Mouse (Mus musculus) A20 (cell line): ENCODE data around the gene Slc45a1.
"Not testable (repeated sequence)": the region's sequence is repeated elsewhere in the genome, so short reads cannot be mapped to it uniquely, and the experiment has no call there.

Experiments used
- DNase-seq: peaks from one replicate; pipeline ENCODE4 v3.0.0-alpha.2; 2011; ENCODE audit warnings: low read depth, low spot score

Slc45a1 gene

GRCm38 (mm10) chr4:150605804-150606203 lies 46.2 kb downstream of the Slc45a1 start:
- DNase-seq = no peak

GRCm38 (mm10) chr4:150603366-150604061 lies 48.5 kb downstream of the Slc45a1 start:
- no peak for DNase-seq

- no peak for DNase-seq
Measured at GRCm38 (mm10) chr4:150601489-150601888, 50.5 kb downstream of the Slc45a1 start.

- DNase-seq = not testable (repeated sequence)
Measured at GRCm38 (mm10) chr4:150600503-150600902, 51.5 kb downstream of the Slc45a1 start.

- DNase-seq = no peak
Measured at GRCm38 (mm10) chr4:150599119-150599992, 52.6 kb downstream of the Slc45a1 start.

GRCm38 (mm10) chr4:150598686-150599085 lies 53.3 kb downstream of the Slc45a1 start:
- no peak for DNase-seq

- no peak for DNase-seq
Measured at GRCm38 (mm10) chr4:150595991-150596390, 56.0 kb downstream of the Slc45a1 start.

GRCm38 (mm10) chr4:150595071-150595470 lies 56.9 kb downstream of the Slc45a1 start:
- DNase-seq = no peak

- no peak for DNase-seq
Measured at GRCm38 (mm10) chr4:150594298-150594829, 57.6 kb downstream of the Slc45a1 start.

GRCm38 (mm10) chr4:150593473-150594217 lies 58.3 kb downstream of the Slc45a1 start:
- no peak for DNase-seq

GRCm38 (mm10) chr4:150592087-150592486 lies 59.9 kb downstream of the Slc45a1 start:
- no peak for DNase-seq

GRCm38 (mm10) chr4:150591602-150592001 lies 60.4 kb downstream of the Slc45a1 start:
- DNase-seq = no peak

- DNase-seq = no peak
Measured at GRCm38 (mm10) chr4:150590621-150591282, 61.2 kb downstream of the Slc45a1 start.

GRCm38 (mm10) chr4:150588300-150588621 lies 63.7 kb downstream of the Slc45a1 start:
- no peak for DNase-seq

GRCm38 (mm10) chr4:150587597-150588299 lies 64.2 kb downstream of the Slc45a1 start:
- no peak for DNase-seq

- DNase-seq = no peak
Measured at GRCm38 (mm10) chr4:150586275-150586674, 65.7 kb downstream of the Slc45a1 start.

GRCm38 (mm10) chr4:150585800-150586199 lies 66.2 kb downstream of the Slc45a1 start:
- DNase-seq = no peak

- no peak for DNase-seq
Measured at GRCm38 (mm10) chr4:150583777-150584135, 68.2 kb downstream of the Slc45a1 start.

- no peak for DNase-seq
Measured at GRCm38 (mm10) chr4:150582966-150583776, 68.8 kb downstream of the Slc45a1 start.
